Mouse (Mus musculus): ENCODE measurements around the gene Cdh5.

The Cdh5 gene

DNA sequence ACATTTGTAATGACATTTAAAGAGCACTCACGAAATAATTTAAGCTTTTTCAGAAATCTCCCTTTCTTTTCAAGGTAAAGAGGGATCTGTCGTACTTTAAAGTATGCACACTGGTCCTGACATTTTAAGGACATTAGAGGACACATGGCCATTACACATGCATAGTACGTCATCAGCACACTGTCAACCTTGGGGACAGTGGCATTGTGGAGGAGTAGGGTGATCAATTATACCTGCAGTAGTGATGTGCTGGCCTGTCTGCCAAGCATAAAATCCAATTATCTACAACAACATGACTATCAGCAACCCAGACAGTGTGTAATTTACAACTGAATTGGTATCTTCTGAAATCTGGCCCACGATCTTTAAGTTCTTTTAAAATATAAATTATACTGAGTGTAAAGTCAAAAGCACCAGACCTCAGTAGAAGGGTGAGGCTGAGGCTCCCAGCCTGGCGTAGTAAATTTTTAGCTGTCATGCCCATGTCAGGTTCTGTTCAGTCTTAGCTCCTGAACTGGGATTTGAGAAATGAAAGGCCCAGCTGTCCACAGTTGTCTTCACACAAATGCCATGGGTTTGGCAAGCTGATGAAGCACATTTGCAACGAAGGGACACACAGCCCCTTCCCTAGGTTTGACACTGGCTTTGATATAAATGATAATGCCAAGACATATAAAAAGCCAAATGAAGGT, 89.5 kb downstream of the Cdh5 start:
- DNase-seq: no peak

DNA sequence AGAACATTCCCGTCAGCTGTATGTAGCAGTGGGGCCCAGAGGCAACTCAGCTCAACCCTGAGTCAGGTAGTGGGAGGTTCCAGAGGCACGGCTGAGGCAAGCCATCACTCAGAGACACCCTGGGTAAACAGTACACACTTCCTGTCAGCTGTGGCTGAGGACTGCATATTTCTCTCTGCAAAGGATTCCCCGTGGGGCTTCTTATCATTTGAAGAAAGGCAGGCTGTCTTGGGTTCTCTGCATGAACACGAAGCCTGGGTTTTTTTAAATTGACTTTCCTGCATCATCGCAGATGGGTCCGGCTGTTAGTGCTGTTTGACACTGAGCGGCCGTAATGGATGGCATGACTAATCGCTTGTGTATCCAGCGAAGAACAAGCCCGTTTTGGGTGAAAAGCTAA, 90.1 kb downstream of the Cdh5 start:
- no peak for DNase-seq
